Mouse (Mus musculus): ENCODE measurements at regions not wholly inside any gene's neighbourhood (a gene's known extent, or its start where the extent isn't known, plus 50 kb on each side); places are given as distances from the start of the nearest gene placed in this dataset.

GRCm38 (mm10) chr3:149349731-149350130 lies 359.4 kb upstream of the Adgrl2 start:
- Histone ChIP-seq H3K4me1 (replicated peaks; ENCODE audit: control insufficient read depth, insufficient read depth) (no peaks in the 10 kb centered on the region), H3K9ac (ENCODE audit: low read length) (no peak overlapping the region), H3K9me3 (ENCODE audit: control insufficient read depth, low read length) (no peaks in the 10 kb centered on the region), H3K4me2 (replicated peaks; ENCODE audit: low read depth) (no peak overlapping the region), H3K4me3 (ENCODE audit: low read depth, low read length) (no peak overlapping the region), H3K27me3 (ENCODE audit: control insufficient read depth, insufficient read depth, low read length) (no peaks in the 10 kb centered on the region), H3K27ac (replicated peaks) (no peak overlapping the region), H3K36me3 (ENCODE audit: control insufficient read depth, insufficient read depth, low read length) (no peaks in the 10 kb centered on the region)
- 72% methylated on average over 6 of the region's 6 CpGs for WGBS
- TF ChIP-seq CTCF (IDR thresholded peaks at IDR 0.05; ENCODE audit: low read depth) (no peak), EP300 (optimal IDR thresholded peaks at IDR 0.05) (no peak)
- ATAC-seq (ENCODE audit: low FRiP score, low TSS enrichment), result no peak
- DNase-seq (ENCODE audit: low spot score), result no peak

- no peaks in the 10 kb centered on the region for H3K9me3 ChIP-seq (ENCODE audit: control insufficient read depth, low read length)
- no peak overlapping the region for H3K9ac ChIP-seq (ENCODE audit: low read length)
- WGBS, result 28% methylated on average over 9 of the region's 9 CpGs
- no peaks in the 10 kb centered on the region for H3K27me3 ChIP-seq (ENCODE audit: control insufficient read depth, insufficient read depth, low read length)
- no peak overlapping the region for H3K4me3 ChIP-seq (ENCODE audit: low read depth, low read length)
- no peak overlapping the region for H3K4me2 ChIP-seq (replicated peaks; ENCODE audit: low read depth)
- ATAC-seq (ENCODE audit: low FRiP score, low TSS enrichment) (peak; percentile 75; the same call in 1 of the 2 replicates), DNase-seq (ENCODE audit: low spot score) (peak; percentile 76)
- no peak overlapping the region for H3K27ac ChIP-seq (replicated peaks)
- TF ChIP-seq EP300 (optimal IDR thresholded peaks at IDR 0.05), result no peak
- peak; percentile 85 for TF ChIP-seq CTCF (IDR thresholded peaks at IDR 0.05; ENCODE audit: low read depth)
- no peaks in the 10 kb centered on the region for H3K36me3 ChIP-seq (ENCODE audit: control insufficient read depth, insufficient read depth, low read length)
- no peaks in the 10 kb centered on the region for H3K4me1 ChIP-seq (replicated peaks; ENCODE audit: control insufficient read depth, insufficient read depth)
These were observed 358.9 kb upstream of the Adgrl2 start for GRCm38 (mm10) chr3:149349211-149349697.

GRCm38 (mm10) chr3:149348459-149348971 lies 358.2 kb upstream of the Adgrl2 start:
- 39% methylated on average over 1 of the region's 1 CpGs for WGBS
- Histone ChIP-seq H3K9me3 (ENCODE audit: control insufficient read depth, low read length) (no peaks in the 10 kb centered on the region), H3K9ac (ENCODE audit: low read length) (no peak overlapping the region), H3K27me3 (ENCODE audit: control insufficient read depth, insufficient read depth, low read length) (no peaks in the 10 kb centered on the region), H3K27ac (replicated peaks) (no peak overlapping the region), H3K4me2 (replicated peaks; ENCODE audit: low read depth) (no peak overlapping the region), H3K4me1 (replicated peaks; ENCODE audit: control insufficient read depth, insufficient read depth) (no peaks in the 10 kb centered on the region), H3K36me3 (ENCODE audit: control insufficient read depth, insufficient read depth, low read length) (no peaks in the 10 kb centered on the region), H3K4me3 (ENCODE audit: low read depth, low read length) (no peak overlapping the region)
- no peak for DNase-seq (ENCODE audit: low spot score)
- TF ChIP-seq EP300 (optimal IDR thresholded peaks at IDR 0.05) (no peak), CTCF (IDR thresholded peaks at IDR 0.05; ENCODE audit: low read depth) (no peak)
- ATAC-seq (ENCODE audit: low FRiP score, low TSS enrichment), result no peak

- Histone ChIP-seq H3K9me3 (ENCODE audit: control insufficient read depth, low read length) (no peaks in the 10 kb centered on the region), H3K27ac (replicated peaks) (no peak overlapping the region), H3K36me3 (ENCODE audit: control insufficient read depth, insufficient read depth, low read length) (no peaks in the 10 kb centered on the region), H3K27me3 (ENCODE audit: control insufficient read depth, insufficient read depth, low read length) (no peaks in the 10 kb centered on the region), H3K4me2 (replicated peaks; ENCODE audit: low read depth) (no peak overlapping the region), H3K4me1 (replicated peaks; ENCODE audit: control insufficient read depth, insufficient read depth) (no peaks in the 10 kb centered on the region), H3K4me3 (ENCODE audit: low read depth, low read length) (no peak overlapping the region), H3K9ac (ENCODE audit: low read length) (no peak overlapping the region)
- 36% methylated on average over 6 of the region's 6 CpGs for WGBS
- 0 out of 2 replicates have a peak, but pooled peaks have one; percentile 12 for TF ChIP-seq CTCF (IDR thresholded peaks at IDR 0.05; ENCODE audit: low read depth)
- no peak for TF ChIP-seq EP300 (optimal IDR thresholded peaks at IDR 0.05)
- ATAC-seq (ENCODE audit: low FRiP score, low TSS enrichment) (no peak), DNase-seq (ENCODE audit: low spot score) (no peak)
These were observed 357.1 kb upstream of the Adgrl2 start for GRCm38 (mm10) chr3:149347241-149347992.

GRCm38 (mm10) chr3:149342511-149342910 lies 352.2 kb upstream of the Adgrl2 start:
- no peaks in the 10 kb centered on the region for H3K27me3 ChIP-seq (ENCODE audit: control insufficient read depth, insufficient read depth, low read length)
- H3K27ac ChIP-seq (replicated peaks), result no peak overlapping the region
- TF ChIP-seq CTCF (IDR thresholded peaks at IDR 0.05; ENCODE audit: low read depth) (no peak), EP300 (optimal IDR thresholded peaks at IDR 0.05) (no peak)
- H3K4me2 ChIP-seq (replicated peaks; ENCODE audit: low read depth), result no peak overlapping the region
- DNase-seq (ENCODE audit: low spot score) (no peak), ATAC-seq (ENCODE audit: low FRiP score, low TSS enrichment) (no peak)
- no peaks in the 10 kb centered on the region for H3K9me3 ChIP-seq (ENCODE audit: control insufficient read depth, low read length)
- no peak overlapping the region for H3K4me3 ChIP-seq (ENCODE audit: low read depth, low read length)
- H3K4me1 ChIP-seq (replicated peaks; ENCODE audit: control insufficient read depth, insufficient read depth), result no peaks in the 10 kb centered on the region
- H3K9ac ChIP-seq (ENCODE audit: low read length), result no peak overlapping the region
- H3K36me3 ChIP-seq (ENCODE audit: control insufficient read depth, insufficient read depth, low read length), result no peaks in the 10 kb centered on the region
- WGBS, result 76% methylated on average over 6 of the region's 6 CpGs

- no peak for TF ChIP-seq CTCF (IDR thresholded peaks at IDR 0.05; ENCODE audit: low read depth)
- no peak for TF ChIP-seq EP300 (optimal IDR thresholded peaks at IDR 0.05)
- ATAC-seq (ENCODE audit: low FRiP score, low TSS enrichment), result no peak
- Histone ChIP-seq H3K9me3 (ENCODE audit: control insufficient read depth, low read length) (no peaks in the 10 kb centered on the region), H3K27ac (replicated peaks) (no peak overlapping the region), H3K27me3 (ENCODE audit: control insufficient read depth, insufficient read depth, low read length) (no peaks in the 10 kb centered on the region), H3K36me3 (ENCODE audit: control insufficient read depth, insufficient read depth, low read length) (no peaks in the 10 kb centered on the region), H3K4me1 (replicated peaks; ENCODE audit: control insufficient read depth, insufficient read depth) (no peaks in the 10 kb centered on the region), H3K9ac (ENCODE audit: low read length) (no peak overlapping the region), H3K4me2 (replicated peaks; ENCODE audit: low read depth) (no peak overlapping the region), H3K4me3 (ENCODE audit: low read depth, low read length) (no peak overlapping the region)
- 83% methylated on average over 3 of the region's 3 CpGs for WGBS
- no peak for DNase-seq (ENCODE audit: low spot score)
These were observed 349.0 kb upstream of the Adgrl2 start for GRCm38 (mm10) chr3:149339374-149339753.
